Mouse (Mus musculus) cerebellum, adult 11 months (tissue): Measurements from ENCODE around the gene Herc2.
A peak's percentile ranks its signal among the peaks of the same experiment; 100 is the strongest.
"Not testable (repeated sequence)": the region's sequence is repeated elsewhere in the genome, so short reads cannot be mapped to it uniquely, and the experiment has no call there.

Experiments used
- DNase-seq: peaks from one replicate; pipeline ENCODE4 v3.0.0; 2022

Gene Herc2

DNA sequence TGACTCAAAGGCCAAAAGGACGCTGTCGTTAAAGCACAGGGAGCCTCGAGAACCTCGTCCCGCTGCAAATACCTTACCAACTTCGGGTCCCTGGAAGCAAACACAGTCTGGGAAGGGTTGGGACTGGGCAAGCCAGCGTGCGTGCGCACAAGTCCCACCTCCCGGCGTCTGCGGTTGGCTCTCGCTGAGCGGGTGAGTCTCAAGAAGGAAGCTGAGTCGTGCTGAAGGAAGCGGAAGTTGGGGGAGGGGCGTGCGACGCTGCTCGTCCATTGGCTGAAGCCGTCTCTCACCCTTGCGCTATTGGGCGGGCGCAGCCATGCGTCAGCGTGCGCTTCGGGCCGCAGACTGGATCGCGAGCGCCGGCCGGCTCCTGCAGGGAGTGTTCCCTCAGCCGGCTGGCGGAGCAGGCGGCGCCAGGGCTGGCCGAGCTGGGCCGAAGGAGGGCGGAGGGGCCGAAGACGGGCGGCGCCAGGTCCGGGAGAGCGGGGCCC, at the start of gene Herc2:
Gene Herc2 (plus strand): TSS at position 366 of the 491 bp plus-strand sequence.
- DNase-seq, result peak; percentile 99

DNA sequence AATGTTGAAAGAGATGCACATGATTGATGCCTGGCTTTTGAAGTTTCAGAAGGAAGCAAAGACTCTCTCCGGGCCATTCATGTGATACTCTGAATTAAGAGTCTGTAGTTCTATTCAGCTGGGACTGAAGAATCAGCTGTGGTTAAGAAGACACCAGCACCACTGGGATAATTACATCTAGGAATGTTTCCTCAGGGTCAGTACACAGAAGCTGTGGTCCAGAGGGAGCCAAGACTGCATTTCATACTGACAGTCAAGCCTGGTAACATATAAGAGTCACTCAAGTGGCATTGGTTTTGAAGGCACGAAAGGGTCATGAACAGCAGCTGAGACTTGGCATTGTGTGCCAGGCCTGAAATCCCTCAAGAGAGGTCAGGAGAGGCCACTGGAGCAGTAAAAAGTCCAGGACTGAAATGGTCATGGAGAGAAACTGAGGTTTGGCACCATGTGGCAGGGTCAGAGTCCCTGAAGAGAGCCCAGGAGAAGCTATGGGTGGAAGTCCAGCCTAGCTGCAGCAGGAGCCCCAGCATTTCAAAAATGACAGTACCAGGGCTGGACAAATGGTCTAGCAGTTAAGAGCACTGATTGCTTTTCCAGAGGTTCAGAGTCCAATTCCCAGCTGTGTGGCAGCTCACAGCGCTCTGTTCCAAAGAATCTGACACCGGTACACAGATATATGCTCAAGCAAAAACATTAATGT, 39.5 kb upstream of the Herc2 start:
- DNase-seq, result no peak

DNA sequence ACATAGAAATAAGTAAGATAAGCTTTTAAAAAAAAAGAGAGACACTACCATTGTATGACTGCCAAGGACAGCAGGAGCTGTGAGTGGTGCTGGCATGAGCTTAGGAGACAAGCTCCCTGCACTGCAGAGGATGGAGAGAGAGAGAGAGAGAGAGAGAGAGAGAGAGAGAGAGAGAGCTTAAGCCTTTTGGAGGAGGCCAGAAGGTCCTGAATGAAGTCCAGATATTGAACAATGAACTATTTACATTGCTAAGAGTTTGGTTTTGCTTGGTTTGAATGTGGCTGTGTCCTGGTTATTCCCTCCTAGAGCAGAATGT, 39.0 kb upstream of the Herc2 start:
- DNase-seq, result no peak

DNA sequence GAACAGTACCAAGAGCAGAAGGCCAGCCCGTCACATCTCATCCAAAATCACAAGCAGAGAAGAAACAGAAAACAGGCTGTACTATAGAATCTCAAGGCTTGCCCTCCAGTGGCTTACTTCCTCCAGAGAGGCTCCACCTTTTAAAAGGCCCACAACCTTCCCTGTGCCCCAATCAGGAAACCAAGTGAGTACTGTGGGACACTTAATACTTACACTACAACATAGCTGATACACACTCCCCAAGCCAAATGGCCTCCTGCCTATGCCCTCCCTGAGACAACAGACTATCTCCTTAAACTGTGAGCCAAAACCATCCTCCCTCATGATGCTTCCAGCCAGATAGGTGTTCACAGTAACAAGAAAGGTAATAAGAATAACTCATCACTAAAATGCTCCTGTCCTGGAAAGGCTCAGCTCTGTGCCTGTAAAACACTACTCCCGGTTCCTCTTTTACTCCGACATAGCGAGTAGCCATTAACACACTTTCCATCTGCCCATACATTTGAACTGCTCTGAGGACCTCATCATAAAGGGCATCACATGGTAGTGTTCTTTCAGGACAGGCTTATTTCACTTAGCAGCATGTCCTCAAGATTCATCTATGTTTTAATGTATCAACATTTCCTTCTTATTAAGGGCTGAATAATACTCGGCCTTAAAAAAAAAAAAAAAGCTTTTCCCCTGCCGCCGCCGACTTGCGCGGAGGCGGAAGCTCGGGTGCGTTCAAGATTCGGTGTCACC, 36.6 kb upstream of the Herc2 start:
- DNase-seq, result no peak

DNA sequence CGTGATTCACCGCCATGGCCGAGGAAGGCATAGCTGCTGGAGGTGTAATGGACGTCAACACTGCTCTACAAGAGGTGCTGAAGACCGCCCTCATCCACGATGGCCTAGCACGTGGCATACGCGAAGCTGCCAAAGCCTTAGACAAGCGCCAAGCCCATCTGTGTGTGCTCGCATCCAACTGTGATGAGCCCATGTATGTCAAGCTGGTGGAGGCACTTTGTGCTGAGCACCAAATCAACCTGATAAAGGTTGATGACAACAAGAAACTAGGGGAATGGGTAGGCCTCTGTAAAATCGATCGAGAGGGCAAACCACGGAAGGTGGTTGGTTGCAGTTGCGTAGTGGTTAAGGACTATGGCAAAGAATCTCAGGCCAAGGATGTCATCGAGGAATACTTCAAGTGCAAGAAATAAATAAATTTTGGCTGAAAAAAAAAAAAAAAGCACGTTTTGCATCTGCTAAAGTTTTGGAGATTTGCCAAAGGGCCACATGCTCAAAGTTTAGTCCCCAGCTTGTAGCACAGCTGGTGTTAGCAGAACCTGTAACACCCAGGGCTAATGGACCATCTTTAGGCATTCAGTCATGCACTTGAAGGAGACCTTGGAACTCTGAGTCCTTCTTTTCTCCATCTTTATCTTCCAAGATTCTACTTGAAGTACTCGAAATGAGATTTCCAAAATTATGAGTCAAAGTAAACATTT, 35.8 kb upstream of the Herc2 start:
- not testable (repeated sequence) for DNase-seq

DNA sequence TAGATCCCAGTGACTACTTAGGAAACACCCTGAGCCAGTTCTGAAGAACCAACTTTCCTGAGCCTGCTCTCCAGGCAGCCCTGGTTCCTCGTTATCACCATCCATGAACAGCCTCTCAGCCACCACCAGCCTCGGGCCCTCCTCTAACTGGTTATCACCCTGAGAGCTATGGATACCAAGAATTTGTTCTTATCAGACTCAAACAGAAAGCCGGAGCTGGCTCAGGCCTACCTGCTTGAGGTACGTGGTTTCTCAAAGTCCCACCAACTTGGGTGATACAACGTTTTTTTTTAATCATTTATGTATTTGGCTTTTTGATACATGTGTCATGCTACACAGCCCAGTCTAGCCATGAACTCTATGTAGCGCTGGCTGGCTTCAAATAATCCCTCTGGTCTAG, 34.8 kb upstream of the Herc2 start:
- no peak for DNase-seq

DNA sequence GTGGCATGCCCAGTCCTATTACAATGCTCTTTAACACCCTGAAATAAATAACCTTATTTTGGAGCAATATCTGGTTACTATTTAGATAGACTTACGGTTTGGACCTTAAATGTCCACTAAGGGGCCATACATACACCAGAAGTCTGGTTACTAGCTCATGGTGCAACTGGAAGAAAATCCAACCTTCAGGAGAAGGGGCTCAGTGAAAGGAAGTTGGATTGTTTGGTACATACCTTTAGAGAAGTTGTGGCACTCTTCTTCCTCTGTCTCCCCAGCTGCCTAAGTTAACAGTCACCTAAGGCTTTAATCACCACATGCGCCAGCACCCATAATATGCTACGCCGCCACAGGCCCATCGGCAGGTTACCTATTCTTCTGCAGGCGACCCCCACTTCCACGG, 34.2 kb upstream of the Herc2 start:
- DNase-seq, result no peak

DNA sequence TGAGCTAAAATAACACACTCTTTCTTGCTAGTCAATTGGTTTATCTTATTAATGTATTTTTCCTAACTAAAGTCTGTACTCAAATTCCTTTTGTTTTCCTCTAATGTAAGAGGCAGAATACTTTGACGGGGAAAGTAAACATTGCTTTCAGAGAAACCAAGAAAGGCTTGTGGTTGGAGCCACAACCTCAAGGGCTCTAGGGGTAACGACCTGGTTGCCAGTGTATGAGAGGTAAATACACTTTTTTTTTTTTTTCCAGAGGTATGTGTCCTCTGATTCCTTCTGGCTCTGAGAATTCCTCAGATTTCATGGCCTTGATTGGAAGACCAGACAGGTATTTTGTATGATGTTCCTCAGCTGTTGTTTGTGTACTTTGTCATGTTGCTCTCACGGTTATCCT, 32.2 kb upstream of the Herc2 start:
- no peak for DNase-seq

DNA sequence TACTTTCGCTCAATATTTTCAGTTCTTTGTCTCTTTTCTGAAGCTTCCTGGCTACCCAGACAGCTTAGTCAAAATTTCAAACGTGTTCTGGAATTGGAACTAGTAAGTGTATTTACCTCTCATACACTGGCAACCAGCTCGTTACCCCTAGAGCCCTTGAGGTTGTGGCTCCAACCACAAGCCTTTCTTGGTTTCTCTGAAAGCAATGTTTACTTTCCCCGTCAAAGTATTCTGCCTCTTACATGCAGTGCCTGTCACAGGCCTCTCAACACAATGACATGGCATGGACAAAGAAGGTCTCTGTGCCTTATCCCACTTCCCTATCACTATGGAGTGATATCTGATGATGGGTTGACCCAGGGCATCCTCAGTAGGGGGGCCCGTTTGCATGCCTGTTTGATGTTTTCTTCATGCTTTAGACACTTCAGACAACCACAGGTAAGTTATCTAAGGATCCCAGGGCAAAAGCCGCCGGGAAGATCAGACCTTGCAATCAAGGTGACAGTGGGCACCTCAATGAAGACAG, 31.5 kb upstream of the Herc2 start:
- peak; percentile 11 for DNase-seq

DNA sequence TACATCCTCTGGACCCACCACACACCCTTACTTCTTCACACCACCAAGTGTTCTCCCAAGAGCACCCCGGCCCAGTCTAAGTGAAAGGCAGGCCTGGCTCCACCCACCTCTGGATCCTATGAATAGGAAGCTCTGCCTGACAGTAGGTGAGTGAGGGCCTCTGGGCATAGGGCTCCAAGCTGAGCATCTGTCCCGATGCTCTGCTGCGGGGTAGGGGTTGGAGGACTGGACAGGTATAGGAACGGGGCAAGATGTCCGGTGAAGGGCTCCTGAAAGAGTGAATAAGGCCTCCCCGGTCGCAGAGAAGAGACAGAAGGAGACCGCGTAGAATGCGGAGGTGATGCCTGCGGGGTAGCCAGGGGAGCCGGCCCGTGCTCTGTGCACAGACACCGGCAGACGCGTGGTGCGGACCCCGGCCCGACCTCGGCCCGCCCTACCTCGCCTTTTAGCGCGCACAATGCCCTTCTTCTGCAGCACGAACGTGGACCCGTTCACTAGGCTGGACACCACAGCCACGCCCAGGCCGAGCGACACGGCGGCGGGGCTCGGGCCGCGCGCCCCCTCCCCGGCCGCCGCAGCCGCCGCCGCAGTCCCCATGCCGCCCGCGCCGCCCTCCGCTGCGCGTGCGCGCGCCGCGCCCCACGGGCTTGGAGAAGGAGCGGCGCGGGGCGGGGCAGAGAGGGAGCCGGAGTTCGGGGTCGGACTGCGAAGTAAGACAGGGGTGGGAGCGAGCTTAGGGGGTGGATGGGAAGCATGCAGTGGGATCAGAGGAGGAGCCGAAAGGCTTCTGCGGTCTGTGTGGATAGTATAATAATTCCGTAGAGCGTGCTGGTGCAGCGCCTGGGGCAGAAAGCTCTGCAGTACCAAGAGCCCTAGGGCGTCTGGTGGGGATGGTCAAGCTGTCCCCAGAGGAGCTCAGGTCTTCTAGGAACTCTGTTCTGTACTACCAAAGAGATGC, 30.7 kb upstream of the Herc2 start:
- peak; percentile 59 for DNase-seq

DNA sequence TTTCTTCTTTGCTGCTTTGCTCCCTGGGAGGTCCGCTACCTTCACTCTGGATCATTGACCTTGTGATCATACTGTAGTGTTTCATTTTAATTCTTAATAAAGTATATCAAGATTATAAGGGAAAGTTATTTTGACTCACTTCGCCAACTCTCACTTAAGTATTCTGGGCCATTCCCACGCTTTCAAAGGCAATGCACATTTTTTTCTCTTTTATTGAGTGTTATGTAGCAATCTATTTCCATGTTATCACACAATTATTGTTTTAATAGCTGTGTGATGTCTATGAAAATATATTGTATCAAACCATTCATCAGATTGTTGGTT, 30.1 kb upstream of the Herc2 start, which contains the start of gene Nipa1:
Gene Nipa1 (minus strand): TSS at position 25 of the 324 bp plus-strand sequence.
- no peak for DNase-seq

DNA sequence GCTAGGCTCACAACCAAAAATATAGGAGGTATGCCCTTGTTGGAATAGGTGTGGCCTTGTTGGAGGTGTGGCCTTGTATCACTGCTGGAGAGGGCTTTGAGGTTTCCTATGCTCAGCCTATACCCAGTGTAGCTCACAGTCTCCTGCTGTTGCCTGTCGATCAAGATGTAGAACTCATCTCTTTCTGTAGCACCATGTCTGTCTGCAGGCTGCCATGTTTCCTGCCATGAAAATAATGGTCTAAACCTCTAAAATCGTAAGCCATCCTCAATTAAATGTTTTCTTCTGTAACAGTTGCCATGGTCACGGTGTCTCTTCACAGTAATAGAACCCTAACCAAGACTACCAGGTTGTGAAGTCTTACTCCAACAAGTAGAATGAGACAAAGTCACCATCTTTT, 26.4 kb upstream of the Herc2 start:
- no peak for DNase-seq

DNA sequence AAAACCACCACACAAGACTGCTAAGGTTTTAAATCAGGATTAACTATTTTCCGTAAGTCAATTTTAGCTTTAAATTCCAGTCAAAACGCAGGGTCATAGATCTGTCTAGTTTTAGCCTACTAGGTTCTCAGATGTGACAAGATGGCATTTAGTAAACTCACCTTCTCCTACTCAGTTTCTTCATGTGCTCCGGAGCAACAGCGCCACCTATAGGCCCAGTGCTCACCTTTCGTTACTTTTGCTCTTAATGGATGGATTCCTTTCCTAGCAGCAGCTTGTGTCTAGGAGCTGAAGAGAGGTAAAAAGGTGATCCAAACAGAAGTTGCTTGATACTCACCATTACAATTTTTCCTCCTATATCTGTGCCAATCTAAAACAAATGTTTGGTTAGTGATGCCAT, 7.6 kb upstream of the Herc2 start:
- DNase-seq, result peak; percentile 68

DNA sequence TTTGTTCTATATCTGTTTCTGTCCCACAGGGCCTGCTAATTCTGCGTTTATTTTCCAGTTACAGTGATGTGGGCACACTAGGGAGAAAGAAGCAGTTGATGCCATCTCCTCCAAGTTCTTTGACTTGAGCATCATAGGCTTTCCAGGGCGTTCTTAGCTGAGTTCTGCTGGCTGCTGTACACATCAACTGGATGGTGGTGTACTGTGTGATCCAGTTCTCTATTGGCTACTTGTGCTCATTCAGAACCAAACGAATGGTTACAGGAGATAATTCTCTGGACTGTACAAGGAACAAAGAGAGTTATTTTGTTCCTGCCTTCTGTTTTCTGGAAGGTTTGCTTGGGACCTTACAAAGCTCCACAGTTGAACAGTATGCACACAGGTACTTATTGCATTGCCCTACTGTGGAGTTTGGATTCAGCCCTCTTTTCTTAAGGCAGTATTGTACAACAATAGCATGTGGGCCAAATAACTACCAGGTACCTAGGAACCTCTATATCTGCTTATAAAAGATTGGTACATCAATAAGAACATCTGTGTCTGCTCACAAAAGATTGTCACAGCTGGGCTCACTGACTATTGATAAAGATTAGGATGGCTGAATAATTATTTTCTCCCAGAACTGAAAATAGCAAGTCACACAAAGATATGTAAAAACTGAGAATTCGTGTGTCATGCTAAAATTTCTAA, 6.3 kb upstream of the Herc2 start:
- no peak for DNase-seq

DNA sequence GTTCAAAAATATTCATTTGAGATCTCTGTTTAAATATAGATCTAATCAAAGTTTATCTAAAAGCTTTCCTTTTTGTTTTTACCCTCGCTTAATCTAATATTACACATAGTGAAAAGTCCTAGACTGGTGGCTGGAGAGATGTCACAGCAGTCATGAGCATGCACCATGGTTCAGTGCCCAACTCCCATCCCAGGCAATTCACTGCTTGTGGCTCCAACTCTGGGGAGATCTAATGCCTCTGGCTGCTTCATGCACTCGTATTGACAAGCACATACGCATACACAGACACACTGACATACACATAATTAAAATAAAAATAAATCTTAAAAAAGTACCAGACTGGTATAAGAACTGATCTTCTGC, 5.7 kb upstream of the Herc2 start:
- no peak for DNase-seq

DNA sequence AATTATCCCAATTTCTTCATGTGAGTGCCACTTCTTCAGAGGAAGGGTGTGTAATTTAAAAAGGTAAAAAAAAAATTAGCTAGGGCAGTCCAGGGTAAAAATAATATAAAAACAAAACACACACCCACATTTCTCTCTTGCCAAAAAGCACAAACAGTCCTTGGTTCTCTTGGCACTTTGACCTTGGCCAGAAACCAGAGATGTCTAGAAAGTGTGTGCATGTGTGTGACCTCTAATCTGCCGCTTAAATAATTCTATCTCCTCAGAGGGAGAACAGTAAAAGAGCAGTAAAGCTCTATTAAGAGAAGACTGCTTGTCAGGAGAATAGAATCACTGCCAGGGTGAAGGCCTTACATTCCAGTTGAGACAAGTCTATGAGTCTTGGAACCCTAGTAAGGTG, 2.8 kb upstream of the Herc2 start:
- no peak for DNase-seq

DNA sequence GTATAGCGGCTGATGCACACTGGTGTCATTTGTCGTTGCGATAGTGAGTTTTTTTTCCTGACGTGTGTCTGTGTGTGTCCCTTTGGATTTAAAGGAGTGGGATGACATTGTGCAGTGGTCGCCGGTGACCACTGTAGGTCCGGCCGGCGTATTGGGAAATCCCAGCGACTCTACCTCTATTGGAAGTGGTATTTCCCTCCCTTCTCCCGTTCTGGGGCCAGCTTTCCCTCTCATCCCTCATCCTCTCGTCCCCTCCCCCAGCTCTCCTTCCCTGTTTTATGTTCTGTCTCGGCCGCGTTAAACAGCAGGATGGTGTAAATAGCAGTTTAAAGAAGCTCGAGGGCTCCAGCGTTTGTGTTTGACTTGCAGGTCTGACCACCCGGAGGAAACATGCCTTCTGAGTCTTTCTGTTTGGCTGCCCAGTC, 503 bp downstream of the Herc2 start:
- DNase-seq, result peak; percentile 30

DNA sequence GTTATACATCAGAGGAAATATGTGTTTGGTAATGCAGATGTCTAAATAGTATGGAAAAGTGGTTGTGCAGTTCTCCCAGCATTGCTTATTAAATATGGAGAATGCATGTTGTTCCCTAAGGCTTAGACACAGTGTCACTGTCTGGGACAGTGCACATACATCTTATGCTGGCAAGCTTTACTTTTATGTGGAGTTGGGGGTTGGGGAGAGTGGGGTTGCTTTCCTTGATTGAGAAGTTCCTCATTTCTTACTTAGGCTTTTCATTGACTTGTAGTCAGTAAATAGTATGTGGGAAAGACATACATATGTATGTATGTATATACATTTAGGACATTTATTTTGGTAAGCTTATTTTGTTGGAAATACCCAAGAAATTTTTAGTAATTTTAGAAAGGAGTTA, 3.0 kb downstream of the Herc2 start:
- no peak for DNase-seq

DNA sequence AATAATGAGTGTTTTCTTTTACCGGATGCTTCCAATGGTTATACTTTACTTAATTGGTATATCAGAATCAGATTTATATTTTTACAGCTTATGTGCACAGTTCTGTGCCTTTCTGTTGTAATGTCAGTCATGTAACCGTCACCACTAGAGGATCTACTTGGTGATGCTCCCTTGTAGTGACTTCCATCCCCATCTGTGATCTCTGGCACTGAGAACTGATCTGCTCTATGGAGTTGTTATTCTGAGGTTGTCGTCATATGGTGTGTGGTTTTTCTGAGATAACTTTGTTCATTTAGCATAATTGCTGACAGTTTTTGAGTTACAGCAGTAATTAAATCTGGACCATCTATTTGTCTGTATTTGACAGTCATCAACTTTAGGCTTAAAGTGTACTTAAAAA, 5.3 kb downstream of the Herc2 start:
- no peak for DNase-seq

DNA sequence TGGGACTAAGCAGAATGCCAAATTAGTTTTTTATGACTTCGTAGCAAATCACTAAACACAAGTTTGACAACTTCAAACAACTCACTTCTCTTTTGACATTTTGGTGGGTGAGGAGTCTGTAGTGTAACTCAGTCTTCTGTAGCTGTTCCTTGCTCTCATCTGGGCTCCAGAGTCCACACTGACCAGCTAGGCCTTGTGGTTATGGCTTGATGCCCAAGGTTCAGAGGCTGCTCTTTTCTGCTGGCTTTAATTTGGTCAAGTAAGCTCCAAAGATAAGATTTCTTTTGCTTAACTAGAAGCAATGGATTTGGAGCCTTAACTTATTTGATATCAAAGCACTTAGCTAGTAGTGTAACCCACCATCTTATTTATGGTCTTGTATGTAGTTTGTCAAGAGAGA, 14.9 kb downstream of the Herc2 start:
- no peak for DNase-seq

DNA sequence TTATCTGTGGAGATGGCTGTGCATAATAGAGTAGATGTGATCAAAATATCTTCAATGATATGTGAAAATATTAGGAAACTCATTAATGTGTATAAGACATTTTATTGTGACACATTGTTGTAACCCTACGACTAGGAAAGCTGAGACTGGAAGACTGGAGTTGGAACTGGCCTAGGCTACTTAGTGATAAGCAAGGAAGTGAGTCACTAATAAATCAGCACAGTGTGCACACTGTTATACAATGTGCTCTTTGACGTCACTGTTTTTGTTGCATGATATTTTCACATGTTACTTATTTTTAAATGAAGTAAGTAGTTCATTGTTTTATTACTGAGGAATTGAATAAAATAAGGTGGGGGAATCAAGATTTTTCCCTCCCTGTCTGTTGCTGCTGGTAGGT, 16.1 kb downstream of the Herc2 start:
- no peak for DNase-seq

DNA sequence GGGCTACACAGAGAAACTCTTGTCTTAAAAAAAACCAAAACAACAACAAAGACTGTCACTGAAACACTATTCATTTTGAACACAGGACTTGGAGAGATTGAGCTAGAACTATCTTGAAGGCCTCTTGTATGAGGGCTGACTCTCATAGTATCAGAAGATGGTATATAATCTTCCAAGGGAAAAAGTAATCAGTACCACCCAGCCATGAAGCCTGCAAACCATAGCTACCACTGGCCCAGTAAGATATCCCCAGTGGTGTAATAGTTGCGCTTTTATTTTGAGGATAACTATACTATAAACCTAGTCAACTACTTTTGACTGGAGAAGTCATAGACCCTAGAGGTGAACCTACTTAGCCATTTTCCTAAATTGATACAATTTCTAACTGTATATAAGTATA, 16.6 kb downstream of the Herc2 start:
- no peak for DNase-seq
